Mouse (Mus musculus) heart, adult 8-10 months (tissue): Measurements from ENCODE around the gene Cog4. TPM values are rescaled to one million over a fixed set of nuclear protein-coding genes. Genes with fewer than 3 reads are reported as not detected.
A peak's percentile ranks its signal among the peaks of the same experiment; 100 is the strongest.

Source experiments
- DNase-seq: peaks from one replicate; pipeline ENCODE4 v3.0.0; 2022; ENCODE audit warnings: low spot score
- total RNA-seq, 4 experiments: library from RNA; stranded (reverse); gene quantifications; 2 replicates each; pipeline ENCODE4 v1.2.4; 2022

The Cog4 gene
- 10 to 100 TPM; 63.3 to 69.4 (median 65.2) TPM for total RNA-seq

- peak; percentile 92 for DNase-seq
Measured at GRCm38 (mm10) chr8:110846405-110847170, at the start of gene Cog4, which contains the start of gene Sf3b3. Cog4 (plus strand) TSS chr8:110846600. Sf3b3 (minus strand) TSS chr8:110846787.

- no peak for DNase-seq
Measured at GRCm38 (mm10) chr8:110797086-110797485, 49.3 kb upstream of the Cog4 start.

- peak; percentile 31 for DNase-seq
Measured at GRCm38 (mm10) chr8:110802988-110803387, 43.4 kb upstream of the Cog4 start.

GRCm38 (mm10) chr8:110803856-110804255 is 42.5 kb upstream of the Cog4 start:
- DNase-seq = no peak

- DNase-seq = no peak
Measured at GRCm38 (mm10) chr8:110804825-110805514, 41.4 kb upstream of the Cog4 start.

GRCm38 (mm10) chr8:110805669-110806068 is 40.7 kb upstream of the Cog4 start, which contains the start of gene Il34:
Il34 (minus strand) TSS chr8:110805924.
- DNase-seq = no peak

- no peak for DNase-seq
Measured at GRCm38 (mm10) chr8:110806146-110806545, 40.3 kb upstream of the Cog4 start.

GRCm38 (mm10) chr8:110808495-110809472 is 37.6 kb upstream of the Cog4 start:
- peak; percentile 38 for DNase-seq

- no peak for DNase-seq
Measured at GRCm38 (mm10) chr8:110809831-110810230, 36.6 kb upstream of the Cog4 start.

- no peak for DNase-seq
Measured at GRCm38 (mm10) chr8:110810481-110811065, 35.8 kb upstream of the Cog4 start.

GRCm38 (mm10) chr8:110811116-110811515 is 35.3 kb upstream of the Cog4 start:
- DNase-seq = no peak

- DNase-seq = no peak
Measured at GRCm38 (mm10) chr8:110811793-110812192, 34.6 kb upstream of the Cog4 start.

GRCm38 (mm10) chr8:110812349-110813080 is 33.9 kb upstream of the Cog4 start:
- DNase-seq = no peak

- no peak for DNase-seq
Measured at GRCm38 (mm10) chr8:110813081-110813812, 33.2 kb upstream of the Cog4 start.

GRCm38 (mm10) chr8:110815308-110815707 is 31.1 kb upstream of the Cog4 start:
- no peak for DNase-seq

GRCm38 (mm10) chr8:110816990-110817389 is 29.4 kb upstream of the Cog4 start:
- DNase-seq = no peak

GRCm38 (mm10) chr8:110818593-110818992 is 27.8 kb upstream of the Cog4 start:
- no peak for DNase-seq

- no peak for DNase-seq
Measured at GRCm38 (mm10) chr8:110820257-110820656, 26.1 kb upstream of the Cog4 start.

- no peak for DNase-seq
Measured at GRCm38 (mm10) chr8:110821960-110822359, 24.4 kb upstream of the Cog4 start.

- no peak for DNase-seq
Measured at GRCm38 (mm10) chr8:110824861-110825260, 21.5 kb upstream of the Cog4 start.
